Mouse (Mus musculus) MN1 (cell line): ENCODE data around the gene Evx1.

Experiments used
- DNase-seq: peaks from one replicate; pipeline ENCODE4 v3.0.0-alpha.2; 2016; ENCODE audit warnings: low spot score

Gene Evx1

DNA sequence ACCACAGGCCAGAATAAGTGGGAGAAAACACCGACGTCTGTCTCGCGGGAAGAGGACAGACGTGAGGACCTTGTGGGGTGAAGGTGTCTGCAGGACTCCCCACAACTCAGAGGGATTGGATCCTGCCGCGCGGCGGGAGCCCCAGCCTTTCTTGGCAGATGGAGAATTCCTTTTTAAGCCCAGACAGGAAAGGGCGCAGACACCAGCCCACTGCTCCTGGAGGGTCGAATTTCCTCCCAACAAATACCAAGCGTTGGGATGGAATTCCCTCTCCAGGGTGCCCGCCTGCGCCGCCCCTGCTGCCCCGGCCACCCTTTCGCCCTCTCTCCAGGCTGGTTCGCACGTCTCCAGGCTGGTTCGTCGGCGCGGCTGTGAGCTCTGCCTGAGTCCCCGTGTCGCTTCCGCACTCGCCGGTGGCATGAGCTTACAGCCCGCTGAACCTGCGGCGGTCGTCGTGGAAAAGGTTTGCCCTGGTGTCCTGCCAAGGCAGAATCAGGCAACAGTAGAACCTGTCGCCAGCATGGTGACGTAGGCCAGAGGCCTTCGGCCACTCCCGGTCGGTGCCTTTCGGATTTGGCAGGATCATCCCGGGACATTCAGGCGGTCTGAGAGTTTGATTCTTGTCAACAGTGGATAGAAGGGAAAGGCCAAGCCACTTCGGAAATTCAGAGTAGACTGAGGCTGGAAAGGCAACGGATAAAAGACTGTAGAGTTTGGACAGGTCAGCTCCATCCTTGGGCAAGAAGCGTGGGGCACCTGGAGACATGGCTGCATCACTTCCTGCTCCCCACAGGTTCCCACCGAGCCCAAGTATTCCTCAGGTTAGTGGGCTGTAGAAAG lies 22.1 kb upstream of the Evx1 start:
- DNase-seq = no peak

DNA sequence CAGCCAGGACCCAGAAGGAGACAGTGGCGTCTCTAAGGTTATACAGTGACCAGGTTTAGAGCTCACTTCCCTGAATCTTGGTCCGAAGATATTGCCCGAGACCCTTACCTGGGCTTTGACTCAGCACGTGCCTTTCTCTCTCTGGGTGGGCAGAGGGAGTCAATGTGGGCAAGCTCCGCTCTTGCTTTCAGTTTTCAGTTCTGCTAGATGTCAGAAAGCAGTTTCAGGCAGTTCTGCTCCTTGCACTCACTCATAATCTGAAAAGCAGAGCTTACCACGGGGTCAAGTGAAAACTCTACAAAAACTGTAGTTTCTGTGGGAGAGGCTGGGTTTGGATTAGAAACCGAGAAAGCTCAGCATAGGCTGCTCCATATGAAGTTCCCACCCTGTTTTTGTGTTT lies 21.0 kb upstream of the Evx1 start:
- DNase-seq = no peak

DNA sequence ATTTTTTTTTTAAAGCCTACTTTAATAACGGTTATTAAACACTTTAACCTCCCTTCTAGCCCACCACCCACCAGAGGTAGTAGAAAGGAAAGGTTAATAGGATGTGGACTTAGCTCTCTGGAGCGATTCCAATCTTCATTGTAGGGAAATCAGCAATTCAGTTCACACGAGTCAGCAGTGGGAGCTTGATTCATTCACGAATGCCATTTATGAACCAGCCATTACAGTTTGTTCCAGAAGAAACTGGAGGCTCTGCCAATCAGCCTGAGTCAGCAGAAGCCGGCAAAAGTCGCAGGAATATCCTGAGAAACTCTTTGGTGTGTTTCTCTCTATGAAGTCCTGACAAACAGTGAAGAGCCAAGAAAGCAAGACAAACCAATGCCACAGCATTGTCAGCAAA lies 18.7 kb upstream of the Evx1 start:
- no peak for DNase-seq

DNA sequence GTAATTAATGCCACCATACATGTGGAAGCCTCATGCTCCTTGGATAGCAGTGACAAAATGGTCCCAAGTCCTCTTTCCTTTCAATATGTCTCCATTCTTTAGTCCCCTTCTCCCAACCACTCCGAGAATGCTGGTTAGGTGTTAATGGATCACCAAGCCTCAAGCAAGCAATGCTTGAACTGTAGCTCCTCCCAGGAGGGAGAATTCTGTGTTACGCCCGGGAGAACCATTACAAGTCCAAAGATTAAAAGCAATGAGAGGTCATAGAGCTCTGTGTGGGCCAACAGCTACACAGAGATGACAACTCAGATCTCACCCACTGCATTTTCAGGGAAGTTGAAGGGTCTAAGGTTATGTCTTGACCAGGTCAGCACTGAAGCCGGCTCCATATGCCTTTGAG lies 14.8 kb upstream of the Evx1 start:
- no peak for DNase-seq

DNA sequence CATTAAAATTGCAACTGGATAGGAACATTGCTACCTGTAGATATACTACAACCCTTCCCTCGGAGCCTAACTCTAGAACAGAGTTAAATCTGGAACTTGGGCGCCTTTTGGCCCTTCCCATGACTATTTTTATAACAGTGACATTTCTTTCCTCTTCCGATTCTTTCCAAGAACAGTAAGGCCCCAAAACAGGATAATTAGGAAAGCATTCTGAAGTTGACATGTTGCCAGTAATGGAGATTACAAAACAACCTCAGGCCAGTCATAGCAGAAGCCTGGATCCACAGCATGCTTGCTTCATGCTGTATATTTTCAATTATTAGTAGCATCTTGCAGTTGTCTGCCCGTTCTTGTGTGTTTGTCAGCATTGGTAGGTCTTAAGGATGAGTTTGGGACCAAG lies 12.5 kb upstream of the Evx1 start:
- DNase-seq = no peak

DNA sequence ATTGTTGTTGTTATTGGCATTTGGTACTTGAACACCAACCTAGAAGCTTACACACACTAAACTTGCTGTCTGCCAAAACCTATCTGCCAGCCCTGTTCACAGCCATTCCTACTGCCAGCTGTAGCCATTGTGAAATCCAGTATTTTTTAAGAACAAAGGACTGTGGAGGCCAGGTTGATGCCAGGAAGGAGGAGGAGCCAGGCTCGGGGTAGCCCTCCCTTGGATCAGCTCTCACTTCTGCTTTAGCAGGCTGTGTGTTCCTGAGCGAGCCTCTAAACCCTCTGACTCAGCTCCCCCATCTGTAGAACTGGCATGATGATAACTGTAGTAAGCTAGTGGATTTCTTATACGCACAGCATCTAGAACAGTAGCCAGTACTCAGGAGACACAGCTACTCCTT lies 9.9 kb upstream of the Evx1 start:
- no peak for DNase-seq

DNA sequence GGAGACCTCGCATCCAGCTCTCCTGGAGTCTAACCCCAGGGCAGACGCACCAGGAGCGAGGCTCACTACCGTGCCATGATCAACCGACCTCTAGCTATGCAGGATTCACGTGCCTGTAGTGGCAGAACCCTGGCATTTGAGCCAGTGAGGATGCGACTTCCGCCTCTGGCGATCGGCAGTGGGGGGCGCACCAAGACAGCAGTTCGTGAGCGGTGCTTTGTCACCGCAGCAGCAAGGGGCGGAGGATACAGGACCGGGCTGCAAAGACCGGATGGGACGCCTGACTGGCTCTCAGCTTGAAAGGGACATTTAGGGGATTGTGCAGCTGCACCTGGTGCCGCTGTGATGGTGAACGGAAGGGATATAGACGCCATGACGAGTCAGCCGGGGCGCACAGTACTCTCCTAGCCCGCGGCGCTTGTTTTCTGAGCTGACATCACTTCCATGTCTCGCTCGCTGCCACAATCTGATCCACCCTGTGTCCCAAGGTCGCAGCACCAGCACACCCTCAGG lies 7.4 kb upstream of the Evx1 start:
- DNase-seq = no peak

DNA sequence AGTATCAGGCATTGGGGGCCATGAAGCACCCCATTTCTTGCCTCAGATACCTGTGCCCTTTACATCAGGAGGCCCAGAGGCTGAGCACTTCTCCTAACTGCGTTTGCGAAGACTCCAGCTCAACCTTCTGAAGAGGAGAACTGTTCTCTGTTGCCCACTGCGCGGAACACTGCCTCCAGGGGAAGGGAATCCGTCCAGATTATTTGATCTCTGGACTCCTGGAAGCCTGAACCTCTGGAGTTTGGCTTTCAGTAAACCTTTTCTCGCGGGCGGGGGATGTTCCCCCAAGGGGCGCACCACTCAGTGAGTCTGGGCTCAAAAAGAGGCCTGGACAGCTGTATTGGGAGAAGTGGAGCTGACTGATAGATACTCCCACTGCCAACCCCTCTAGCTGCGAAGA lies 3.5 kb upstream of the Evx1 start:
- no peak for DNase-seq

DNA sequence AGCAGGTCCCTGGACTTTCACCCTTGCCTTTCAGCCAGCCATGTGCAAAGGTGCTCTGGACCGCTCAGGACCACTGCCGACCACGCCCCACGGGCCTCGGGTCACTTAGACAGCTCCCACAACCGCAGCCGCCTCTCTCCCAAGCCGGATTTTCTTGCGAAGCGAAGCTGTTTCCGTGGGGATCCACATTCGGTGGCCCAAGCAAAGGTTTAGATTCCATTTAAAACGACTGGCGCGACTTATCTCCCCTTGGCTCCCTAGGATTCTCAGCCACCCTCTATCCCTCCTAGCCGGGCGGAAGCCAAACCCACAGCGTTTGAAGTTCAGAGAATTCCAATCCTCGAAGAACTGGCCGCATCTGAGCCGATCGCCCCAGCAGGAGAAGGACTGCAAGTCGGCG lies 2.9 kb upstream of the Evx1 start:
- DNase-seq = no peak

DNA sequence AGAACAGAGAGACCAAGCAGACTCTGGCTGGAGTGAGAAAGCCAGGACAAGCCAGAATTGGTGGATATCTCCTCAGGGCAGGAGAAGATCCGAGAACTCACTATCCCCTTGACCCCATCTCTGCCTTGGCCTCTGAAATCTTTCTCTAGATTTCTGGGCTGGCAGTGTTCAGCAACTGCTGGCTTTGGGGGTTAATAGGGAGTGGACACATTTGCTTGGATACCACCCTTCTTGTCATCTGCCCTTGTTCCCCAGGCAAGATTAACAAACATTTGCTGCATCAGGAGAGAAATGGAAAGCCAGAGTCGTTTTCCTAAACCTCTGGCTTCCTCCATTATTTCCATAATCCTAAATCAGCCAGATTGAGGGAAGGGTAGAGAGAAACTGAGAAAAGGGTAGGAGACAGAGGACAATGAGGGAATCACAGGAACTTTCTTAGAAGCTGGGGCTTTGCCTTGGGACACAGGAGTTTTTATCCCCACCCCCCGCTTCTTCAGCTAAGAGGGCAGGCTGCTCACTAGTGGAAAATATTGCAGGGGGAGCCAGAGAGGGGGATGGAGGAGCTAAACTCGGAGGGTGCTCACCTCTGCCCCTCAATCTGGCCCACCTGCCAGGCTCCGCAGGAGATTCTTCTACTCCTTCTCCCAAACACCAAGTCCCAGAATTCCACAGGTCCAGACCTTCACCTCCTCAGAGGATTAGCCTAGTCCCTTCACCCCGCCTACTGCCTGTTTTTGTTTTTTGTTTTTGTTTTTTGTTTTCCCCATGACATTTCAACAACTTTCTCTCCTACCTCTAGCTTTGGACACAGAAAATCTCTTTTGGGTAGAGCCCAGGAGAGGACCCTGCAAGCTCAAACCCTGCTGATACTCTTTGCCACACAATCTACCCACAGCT lies 1.4 kb upstream of the Evx1 start:
- DNase-seq = no peak

DNA sequence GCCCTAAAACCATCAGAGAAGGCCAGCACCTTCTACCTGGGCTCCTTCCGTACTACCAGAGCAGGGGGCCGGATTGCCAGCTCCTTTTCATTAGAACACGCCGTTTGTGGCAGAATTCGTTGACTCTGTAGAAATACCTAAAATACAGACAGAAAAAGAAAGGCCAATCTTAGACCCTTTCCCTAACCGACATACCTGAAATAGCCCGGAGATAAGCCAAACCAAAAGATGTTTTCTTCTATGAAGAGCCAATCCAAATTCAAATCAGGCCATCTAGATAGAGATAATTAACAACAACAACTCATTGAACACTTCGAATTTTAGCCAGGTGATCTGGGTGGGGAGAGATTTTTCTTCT lies 761 bp upstream of the Evx1 start:
- DNase-seq = no peak

DNA sequence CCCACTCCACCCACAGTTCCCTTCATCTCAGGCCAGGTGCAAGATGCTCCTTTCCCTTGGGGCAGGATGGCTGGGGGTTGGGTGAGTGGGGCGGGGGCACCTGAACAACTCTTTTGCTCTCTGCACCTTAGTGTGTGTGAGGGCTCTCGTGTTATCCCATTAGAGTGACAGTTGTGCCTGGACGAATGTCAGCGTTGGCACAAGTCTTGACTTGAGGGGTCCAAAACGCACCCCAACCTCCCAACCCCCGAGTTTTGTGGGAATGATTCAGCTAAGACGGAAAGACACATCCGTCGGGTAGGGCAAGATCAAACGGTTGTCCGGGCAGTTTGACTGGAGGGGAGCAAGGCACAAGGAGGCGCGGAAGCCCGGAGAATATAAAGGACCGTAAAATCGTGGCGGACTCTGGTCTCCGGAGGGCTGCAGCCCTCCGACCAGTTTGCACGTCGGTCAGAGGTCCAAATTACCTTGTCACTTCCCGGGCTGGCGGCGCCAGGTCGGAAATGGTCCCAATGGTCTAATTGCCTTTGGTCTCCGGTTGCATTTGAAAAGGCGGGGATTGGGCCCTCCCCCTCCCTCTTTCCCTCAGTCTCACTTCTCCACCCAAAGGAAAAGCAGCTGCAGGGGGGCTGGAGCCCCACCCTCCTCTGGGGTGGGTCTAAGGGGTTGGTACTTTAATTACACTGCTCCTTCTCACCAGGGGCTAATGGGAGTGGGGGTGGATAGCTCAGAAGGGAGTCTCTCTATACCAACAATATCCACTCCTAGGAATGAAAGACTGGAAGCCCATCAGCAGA lies 1.2 kb downstream of the Evx1 start:
- no peak for DNase-seq

DNA sequence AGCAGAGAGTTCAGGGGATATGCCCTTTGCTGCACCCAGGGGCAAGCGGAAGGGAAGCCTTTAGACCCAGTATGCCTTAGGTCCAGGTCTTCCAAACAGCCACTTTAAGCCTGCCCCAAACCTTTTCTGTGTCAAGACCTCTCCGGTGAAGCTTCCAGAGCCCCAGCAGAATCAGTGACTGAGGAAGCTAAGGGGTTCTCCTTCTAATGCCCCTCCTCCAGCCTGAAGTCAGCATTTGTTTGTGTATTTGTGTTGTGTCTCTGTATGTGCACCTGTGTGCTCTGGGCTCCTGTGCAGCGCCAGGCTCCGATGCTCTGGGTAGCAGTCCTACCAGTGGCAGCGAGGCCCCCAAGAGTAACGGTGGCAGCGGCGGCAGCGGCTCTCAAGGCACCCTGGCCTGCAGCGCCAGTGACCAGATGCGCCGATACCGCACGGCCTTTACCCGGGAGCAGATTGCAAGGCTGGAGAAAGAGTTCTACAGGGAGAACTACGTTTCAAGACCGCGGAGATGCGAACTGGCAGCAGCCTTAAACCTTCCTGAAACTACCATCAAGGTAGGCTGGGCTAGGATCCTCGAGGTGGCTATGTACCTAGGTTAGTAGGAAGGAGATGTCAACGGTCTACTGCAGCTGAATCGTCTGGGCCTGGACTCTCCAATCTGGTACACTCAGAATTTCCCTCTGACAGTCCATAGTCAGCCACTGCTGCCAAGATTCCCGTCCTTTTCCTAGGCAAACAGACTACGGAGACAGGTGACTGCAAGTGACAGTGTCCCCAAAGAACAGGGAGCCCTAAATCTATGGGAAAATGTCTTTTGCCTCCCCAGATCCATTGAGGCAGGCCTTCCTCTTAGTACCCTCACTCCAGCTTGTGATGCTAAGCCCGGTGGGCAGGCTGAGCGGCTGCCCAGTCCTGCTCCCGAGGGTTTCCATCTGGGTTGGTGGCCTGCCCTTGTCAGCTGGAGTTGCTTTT lies 2.4 kb downstream of the Evx1 start:
- no peak for DNase-seq

DNA sequence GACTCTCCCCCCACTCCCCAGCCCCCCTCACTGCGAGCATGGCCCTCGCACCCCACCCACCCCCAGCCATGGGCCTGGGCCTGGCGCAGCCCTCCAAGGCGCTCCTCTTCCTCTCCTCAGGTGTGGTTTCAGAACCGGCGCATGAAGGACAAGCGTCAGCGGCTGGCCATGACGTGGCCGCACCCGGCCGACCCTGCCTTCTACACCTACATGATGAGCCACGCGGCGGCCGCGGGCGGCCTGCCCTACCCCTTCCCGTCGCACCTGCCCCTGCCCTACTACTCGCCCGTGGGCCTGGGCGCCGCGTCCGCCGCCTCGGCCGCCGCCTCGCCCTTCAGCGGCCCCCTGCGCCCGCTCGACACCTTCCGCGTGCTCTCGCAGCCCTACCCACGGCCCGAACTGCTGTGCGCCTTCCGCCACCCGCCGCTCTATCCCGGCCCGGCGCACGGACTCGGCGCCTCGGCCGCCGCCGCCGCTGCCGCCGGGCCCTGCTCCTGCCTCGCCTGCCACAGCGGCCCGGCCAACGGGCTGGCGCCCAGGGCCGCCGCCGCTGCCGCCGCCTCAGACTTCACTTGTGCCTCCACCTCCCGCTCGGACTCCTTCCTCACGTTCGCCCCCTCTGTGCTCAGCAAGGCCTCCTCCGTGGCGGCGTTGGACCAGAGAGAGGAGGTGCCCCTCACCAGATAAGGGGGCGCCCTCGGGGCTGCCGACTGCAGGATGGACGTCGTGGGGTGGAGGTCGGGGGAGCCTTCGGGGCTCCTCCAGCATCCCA lies 3.3 kb downstream of the Evx1 start:
- DNase-seq = no peak

DNA sequence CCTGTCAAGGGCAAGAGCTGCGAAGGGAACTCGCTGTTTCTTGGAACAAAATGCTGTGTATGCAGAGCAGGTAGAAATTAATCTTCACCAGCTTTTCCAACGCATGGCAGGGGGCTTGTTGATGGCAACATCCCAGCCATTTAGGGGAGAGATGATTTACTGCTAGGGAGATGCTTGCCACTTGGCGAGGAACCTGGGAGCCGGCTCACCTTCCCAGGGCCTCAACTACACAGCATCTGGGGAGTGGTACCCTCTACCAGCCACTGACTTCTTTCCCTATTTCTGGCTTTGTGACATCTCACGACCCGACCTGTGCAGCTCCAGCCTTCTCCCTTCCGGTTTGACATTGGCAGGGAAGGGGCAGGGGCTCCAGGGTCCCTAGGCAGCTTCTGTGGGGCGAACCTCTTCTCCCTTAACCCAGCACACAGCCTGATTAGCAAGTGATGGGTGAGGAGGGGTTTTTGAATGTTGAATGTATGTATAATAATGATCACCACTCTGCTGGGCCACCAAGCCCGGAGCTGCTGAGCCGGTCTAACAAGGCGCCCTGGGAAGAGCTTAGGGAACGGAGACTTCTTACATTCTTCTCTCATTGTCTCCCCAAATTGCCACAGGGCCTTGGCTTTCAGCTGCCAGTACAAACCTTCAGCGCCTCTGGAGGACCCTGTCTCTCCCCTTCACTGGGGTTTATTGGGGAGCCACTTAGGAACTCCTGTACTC lies 4.3 kb downstream of the Evx1 start:
- DNase-seq = no peak

DNA sequence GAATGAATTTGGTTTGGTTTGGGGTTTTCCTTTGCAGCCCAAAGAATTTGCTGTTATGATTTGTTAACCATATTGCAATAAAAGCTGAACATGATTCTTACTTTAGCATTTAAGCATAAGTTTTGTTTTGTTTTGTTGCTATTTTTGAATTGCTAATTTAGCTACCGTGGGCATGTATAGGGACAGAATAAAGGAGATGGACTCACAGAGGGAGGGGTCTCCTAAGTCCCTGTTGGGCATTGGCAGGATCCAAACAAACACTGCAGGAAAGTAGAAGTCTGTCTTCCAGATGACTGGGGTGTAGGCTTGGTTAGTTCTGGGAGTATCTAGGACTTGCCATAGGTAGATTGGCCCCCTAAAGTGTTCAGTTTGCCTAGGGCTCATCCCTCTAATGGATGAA lies 5.0 kb downstream of the Evx1 start:
- DNase-seq = no peak

DNA sequence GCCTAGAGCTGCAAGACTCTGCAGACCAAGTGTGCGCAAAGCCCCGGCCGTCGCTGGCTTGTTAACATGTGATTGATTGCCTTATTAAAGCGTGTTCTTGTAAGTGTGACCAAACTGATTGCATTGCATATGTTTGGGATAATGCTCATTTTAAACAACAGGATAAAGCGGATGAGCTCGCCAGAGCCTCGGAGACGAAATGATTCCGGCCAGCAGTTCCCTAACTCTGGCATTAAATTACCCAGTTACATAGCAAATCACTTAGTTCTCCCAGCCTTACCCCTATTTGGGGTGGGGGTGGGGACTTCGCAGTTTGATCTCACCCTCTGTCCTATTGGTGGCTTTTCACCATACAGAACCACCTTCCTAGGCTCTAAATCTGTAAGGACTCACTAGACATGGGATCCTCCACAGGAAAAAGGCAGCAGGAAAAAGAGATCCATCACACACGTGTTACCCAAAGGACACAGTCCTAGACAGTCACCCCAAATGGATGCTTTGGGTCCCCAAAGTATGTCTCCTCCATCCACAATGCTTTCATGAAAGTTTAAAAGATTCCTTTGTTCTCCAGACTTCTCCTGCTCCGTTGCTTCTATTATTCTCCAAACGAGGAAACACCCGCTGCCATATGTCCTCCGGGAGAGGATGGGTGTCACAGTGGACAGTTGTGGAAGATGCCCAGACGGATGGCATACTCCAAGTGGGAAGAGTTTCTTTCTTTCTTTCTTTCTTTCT lies 6.8 kb downstream of the Evx1 start:
- DNase-seq = no peak

DNA sequence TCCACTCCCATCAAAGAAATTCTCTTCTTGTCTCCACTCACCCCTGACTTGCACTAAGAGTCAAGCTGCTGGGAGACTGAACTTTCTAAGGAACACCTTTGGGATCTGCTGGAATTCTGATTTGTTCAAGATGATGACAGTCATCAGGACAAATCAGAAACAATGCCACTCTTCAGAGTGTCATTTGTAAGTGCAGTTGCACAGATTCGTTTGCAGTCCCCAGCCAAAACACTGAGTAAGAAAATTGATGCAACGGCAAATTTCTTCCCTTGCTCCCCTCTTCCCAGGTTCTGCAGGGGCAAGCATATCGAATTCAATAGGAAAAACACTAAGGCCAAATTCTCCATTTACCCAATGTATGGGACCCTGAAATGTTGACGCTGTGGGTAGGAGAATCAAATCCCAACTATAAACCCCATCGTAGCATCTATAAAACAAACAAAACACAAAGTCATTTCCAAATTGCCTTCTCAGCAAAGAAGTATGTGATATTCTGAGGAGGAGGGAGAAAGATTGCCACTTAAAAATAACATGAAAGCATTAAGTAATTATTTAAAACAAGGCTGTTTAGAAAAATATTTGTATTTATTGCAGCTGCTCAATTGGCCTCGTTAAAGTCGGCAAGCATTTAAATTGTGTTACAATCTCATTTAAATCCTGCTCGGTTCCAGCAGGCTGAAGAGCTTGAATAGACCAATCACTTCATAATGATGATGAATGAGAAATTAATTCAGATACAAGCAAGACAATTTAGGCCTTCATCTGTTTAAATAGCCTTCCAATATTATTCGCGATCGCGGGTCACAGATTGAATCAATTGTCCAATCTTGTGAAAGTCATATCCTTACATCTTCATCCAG lies 7.9 kb downstream of the Evx1 start:
- DNase-seq = no peak
